Mouse (Mus musculus) liver, postnatal 0 days (tissue): ENCODE measurements around the gene Mdga1. TPM values are rescaled to one million over a fixed set of nuclear protein-coding genes. Genes with fewer than 3 reads are reported as not detected.

Experiments used
- ATAC-seq: fragments of 200-750 bp; cut with Nextera tagmentation; 2 replicates; pipeline ENCODE4 v1.8.0; 2017; ENCODE audit warnings: mild to moderate bottlenecking, moderate library complexity
- DNase-seq: peaks from one replicate; pipeline ENCODE4 v3.0.0-alpha.2; 2016
- H3K27ac ChIP-seq: fragments of 300-500 bp; sonication (generic); 2 replicates; pipeline ENCODE4 v1.5.1; 2014; ENCODE audit warnings: antibody characterized with exemption, moderate library complexity, mild to moderate bottlenecking, low read depth
- H3K27me3 ChIP-seq: fragments of 300-500 bp; sonication (generic); 2 replicates; pipeline ENCODE4 v1.6.1; 2014; ENCODE audit warnings: low read length, control low read depth, mixed read lengths; ENCODE audit not compliant: insufficient read depth
- H3K36me3 ChIP-seq: fragments of 300-500 bp; sonication (generic); replicated peaks from 2 replicates; pipeline ENCODE4 v1.6.1; 2014; ENCODE audit warnings: mild to moderate bottlenecking, control low read depth, low read length, moderate library complexity, mixed read lengths; ENCODE audit not compliant: insufficient read depth
- H3K4me1 ChIP-seq: fragments of 300-500 bp; sonication (generic); 2 replicates; pipeline ENCODE4 v1.6.1; 2014; ENCODE audit warnings: antibody characterized with exemption, mild to moderate bottlenecking, control low read depth; ENCODE audit not compliant: insufficient read depth
- H3K4me2 ChIP-seq: fragments of 300-500 bp; sonication (generic); 2 replicates; pipeline ENCODE4 v1.6.1; 2014; ENCODE audit warnings: low read depth, mild to moderate bottlenecking, low read length, moderate library complexity, mixed read lengths
- H3K4me3 ChIP-seq: fragments of 300-500 bp; sonication (generic); 2 replicates; pipeline ENCODE4 v1.5.1; 2014; ENCODE audit warnings: low read depth, low read length
- H3K9ac ChIP-seq: fragments of 300-500 bp; sonication (generic); replicated peaks from 2 replicates; pipeline ENCODE4 v1.6.1; 2014; ENCODE audit warnings: mild to moderate bottlenecking, moderate library complexity
- H3K9me3 ChIP-seq: fragments of 300-500 bp; sonication (generic); 2 replicates; pipeline ENCODE4 v1.6.1; 2016; ENCODE audit warnings: mild to moderate bottlenecking, control low read depth, low read length, mixed read lengths
- CTCF ChIP-seq: sonication (generic); IDR thresholded peaks from 2 replicates; pipeline ENCODE4 v1.5.1; 2016; ENCODE audit warnings: antibody characterized with exemption, low read depth
- EP300 ChIP-seq: IDR thresholded peaks from 2 replicates; pipeline ENCODE4 v1.6.1; 2016; ENCODE audit warnings: antibody characterized with exemption, low read depth, mild to moderate bottlenecking
- WGBS: fragments of 180-500 bp; shearing (Covaris S2); extraction: QIAGEN DNeasy Blood & Tissue Kit; methylation state at CpG from one replicate; pipeline ENCODE4 v1.1.7; 2014; ENCODE audit not compliant: insufficient replicate concordance; 5-methylcytosine and 5-hydroxymethylcytosine counted together
- polyA plus RNA-seq: library from polyadenylated mRNA; unstranded; fragments of >200 nt; fragmentation: Nextera tagmentation; extraction: Ambion mirVana; gene quantifications from 2 replicates; pipeline ENCODE4 v1.2.1, GENCODE M21; 2015

Gene Mdga1
- polyA plus RNA-seq, 1 experiment from 2014 or later = 2.0 TPM

DNA sequence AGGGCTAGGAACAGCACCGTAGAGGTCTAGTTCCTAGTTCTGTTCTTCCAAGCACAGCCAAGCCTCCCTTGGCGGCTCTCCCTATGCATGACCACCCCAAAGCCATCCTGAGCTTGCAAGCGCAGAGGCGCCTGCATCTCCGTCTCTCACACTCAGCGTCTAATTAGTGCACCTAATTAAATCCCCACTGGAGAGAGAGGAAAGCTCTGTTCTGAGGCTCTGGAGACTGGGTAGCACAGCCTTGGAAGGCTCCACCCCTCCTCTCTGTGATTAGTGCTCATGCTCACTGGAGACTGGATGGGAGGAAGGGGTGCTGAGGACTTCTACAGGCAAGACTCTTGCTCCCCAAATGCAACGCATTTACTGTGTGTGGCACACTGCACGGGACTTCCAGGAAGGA lies 191.9 kb downstream of the Mdga1 start:
- H3K4me2 ChIP-seq = no peak overlapping the region
- H3K4me3 ChIP-seq = no peak overlapping the region
- H3K36me3 ChIP-seq = no peaks in the 10 kb centered on the region
- no peak overlapping the region for H3K27ac ChIP-seq
- ATAC-seq (no peak), DNase-seq (no peak)
- 68% methylated on average over 8 of the region's 8 CpGs for WGBS
- TF ChIP-seq EP300 (no peak), CTCF (no peak)
- H3K4me1 ChIP-seq = no peaks in the 10 kb centered on the region
- no peak overlapping the region for H3K9ac ChIP-seq
- H3K9me3 ChIP-seq = no peaks in the 10 kb centered on the region
- no peaks in the 10 kb centered on the region for H3K27me3 ChIP-seq

Other genes with a start within 250 kb of the Mdga1 start
- gene Zfand3, start 34.6 kb upstream of the Mdga1 start, polyA plus RNA-seq = 24.7 and 26.2 TPM in 2 replicates